Mouse (Mus musculus) heart, adult 10 weeks (tissue): Measurements from ENCODE around the gene F10. TPM values are rescaled to one million over a fixed set of nuclear protein-coding genes. Genes with fewer than 3 reads are reported as not detected.

Experiments used
- polyA plus RNA-seq: library from polyadenylated mRNA; stranded (reverse); fragments of 350-450 nt; fragmentation: Illumina TruSeq; extraction: RNeasy Lipid Tissue Mini Kit (QIAGEN cat#74804); gene quantifications from one replicate; pipeline ENCODE4 v1.2.3, GENCODE M21; 2014; ENCODE audit warnings: low read depth, low replicate concordance

F10 gene
- 0.79 TPM for polyA plus RNA-seq

GRCm38 (mm10) chr8:13037015-13037414, at the start of gene F10:
Gene F10, plus strand, starts transcription at chr8:13037308.

DNA sequence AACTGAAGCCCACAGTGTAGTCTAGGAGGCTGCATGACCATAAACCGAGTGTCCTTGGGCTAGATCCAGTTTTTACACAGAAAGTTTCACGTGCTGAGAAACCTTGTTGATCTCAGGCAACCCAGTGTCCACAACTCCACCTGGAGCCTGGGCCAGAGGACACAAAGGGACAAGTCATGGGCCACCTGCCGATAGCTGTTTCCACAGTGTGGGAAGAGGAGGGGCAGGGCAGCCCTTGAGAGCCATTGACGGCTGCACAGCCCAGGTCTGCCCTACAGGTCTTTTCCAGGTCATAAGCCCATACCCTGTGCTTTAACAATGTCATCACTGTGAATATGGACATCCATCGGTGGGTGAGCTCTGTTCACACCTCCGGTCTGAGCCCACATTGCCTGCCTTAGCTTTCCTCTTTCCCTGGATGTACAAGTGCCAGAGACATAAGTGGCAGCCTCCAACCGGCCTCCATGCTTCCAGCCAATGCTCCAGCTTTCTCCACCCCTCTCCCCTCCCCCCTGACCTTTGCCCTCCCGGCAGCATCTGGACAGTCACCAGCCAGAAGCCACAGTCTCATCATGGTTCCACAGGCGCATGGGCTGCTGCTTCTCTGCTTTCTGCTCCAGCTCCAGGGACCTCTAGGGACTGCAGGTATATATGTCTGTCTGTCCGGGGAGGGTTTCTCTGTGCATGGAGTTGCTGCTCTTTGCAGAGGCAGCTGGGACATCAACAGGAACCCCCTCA, 11.5 kb upstream of the F10 start, which contains the start of gene F7:
Gene F7, plus strand, starts transcription at position 548 of the 738 bp plus-strand sequence.

GRCm38 (mm10) chr8:13060441-13061150, 23.5 kb downstream of the F10 start, which contains the start of gene Proz:
Gene Proz, plus strand, starts transcription at chr8:13060914.

DNA sequence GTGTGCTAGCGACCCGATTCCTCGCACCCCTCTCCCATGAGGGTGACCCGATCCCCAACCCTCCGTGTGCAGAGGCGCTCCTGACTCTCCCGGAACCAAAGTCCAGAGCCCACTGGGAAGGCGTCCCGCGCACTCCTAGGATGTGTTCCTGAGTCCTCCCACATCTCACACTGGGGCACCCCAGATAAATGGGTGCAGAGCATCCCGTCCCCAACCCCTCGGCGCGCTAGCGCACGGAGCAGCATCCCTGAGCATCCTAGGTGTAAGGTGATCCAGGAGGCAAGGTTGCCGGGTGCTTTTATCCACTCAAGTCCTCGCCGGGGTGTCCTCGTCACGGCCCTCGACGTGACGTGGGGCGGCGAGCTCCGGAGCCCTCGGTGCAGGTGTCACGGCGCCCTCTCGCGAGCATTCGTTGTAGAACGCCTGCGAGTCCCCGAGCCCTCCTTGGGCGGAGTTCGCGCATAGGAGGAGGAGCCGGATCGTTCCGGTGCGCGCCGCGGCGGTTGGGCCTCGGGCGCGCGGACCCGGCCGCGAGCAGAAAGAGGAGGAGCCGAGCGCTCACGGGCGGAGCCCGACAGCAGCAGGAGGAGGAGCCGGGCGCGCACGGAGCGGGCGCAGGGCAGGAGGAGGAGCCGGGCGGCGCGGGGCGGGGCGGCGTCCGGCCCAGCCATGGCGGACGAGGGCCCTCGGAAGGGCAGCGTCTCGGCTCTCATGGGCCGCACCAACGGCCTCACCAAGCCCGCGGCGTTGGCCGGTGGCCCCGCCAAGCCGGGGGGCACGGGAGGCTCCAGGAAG, 68.2 kb downstream of the F10 start, which contains the start of the genes Pcid2 and Cul4a:
Gene Pcid2, minus strand, starts transcription at position 373 of the 795 bp plus-strand sequence.
Gene Cul4a, plus strand, starts transcription at position 535 of the 795 bp plus-strand sequence.

Other genes with a start within 250 kb of the F10 start
- gene Mcf2l, start 163.5 kb upstream of the F10 start, polyA plus RNA-seq: 37.2 TPM
- gene F7, start 11.3 kb upstream of the F10 start, polyA plus RNA-seq: not detected
- 0.21 TPM for gene Proz, start 23.6 kb downstream of the F10 start, polyA plus RNA-seq
- gene Pcid2, start 68.2 kb downstream of the F10 start, polyA plus RNA-seq: 12.6 TPM
- 77.6 TPM for gene Cul4a, start 68.3 kb downstream of the F10 start, polyA plus RNA-seq
- gene Lamp1, start 121.9 kb downstream of the F10 start, polyA plus RNA-seq: 457 TPM
- gene Grtp1, start 163.3 kb downstream of the F10 start, polyA plus RNA-seq: 3.6 TPM
- 663 TPM for gene Adprhl1, start 216.9 kb downstream of the F10 start, polyA plus RNA-seq